Mouse (Mus musculus) hindbrain, postnatal 0 days (tissue): ENCODE data around the gene Chac1. TPM values are rescaled to one million over a fixed set of nuclear protein-coding genes. Genes with fewer than 3 reads are reported as not detected.

ENCODE experiments used
- ATAC-seq: fragments of 200-750 bp; cut with Nextera tagmentation; 2 replicates; pipeline ENCODE4 v1.8.0; 2017; ENCODE audit warnings: mild to moderate bottlenecking, moderate TSS enrichment, moderate library complexity
- DNase-seq: peaks from one replicate; pipeline ENCODE4 v3.0.0-alpha.2; 2015; ENCODE audit warnings: low spot score
- H3K27ac ChIP-seq: fragments of 300-500 bp; sonication (generic); 2 replicates; pipeline ENCODE4 v1.5.1; 2014; ENCODE audit warnings: mild to moderate bottlenecking
- H3K27me3 ChIP-seq: fragments of 300-500 bp; sonication (generic); 2 replicates; pipeline ENCODE4 v1.6.1; 2014; ENCODE audit warnings: low read length, mixed read lengths; ENCODE audit not compliant: insufficient read depth
- H3K36me3 ChIP-seq: fragments of 300-500 bp; sonication (generic); 2 replicates; pipeline ENCODE4 v1.6.1; 2014; ENCODE audit warnings: low read length, mixed read lengths; ENCODE audit not compliant: insufficient read depth
- H3K4me1 ChIP-seq: fragments of 300-500 bp; sonication (generic); 2 replicates; pipeline ENCODE4 v1.6.1; 2014; ENCODE audit warnings: antibody characterized with exemption, low read length, mixed read lengths; ENCODE audit not compliant: insufficient read depth
- H3K4me2 ChIP-seq: fragments of 300-500 bp; sonication (generic); 2 replicates; pipeline ENCODE4 v1.6.1; 2014; ENCODE audit warnings: low read depth, mild to moderate bottlenecking, low read length, moderate library complexity, mixed read lengths
- H3K4me3 ChIP-seq: fragments of 300-500 bp; sonication (generic); 2 replicates; pipeline ENCODE4 v1.5.1; 2014; ENCODE audit warnings: low read length
- H3K9ac ChIP-seq: fragments of 300-500 bp; sonication (generic); replicated peaks from 2 replicates; pipeline ENCODE4 v1.6.1; 2014; ENCODE audit warnings: mild to moderate bottlenecking, low read length, moderate library complexity, mixed read lengths
- H3K9me3 ChIP-seq: fragments of 300-500 bp; sonication (generic); 2 replicates; pipeline ENCODE4 v1.6.1; 2016; ENCODE audit warnings: low read length, mixed read lengths
- CTCF ChIP-seq: IDR thresholded peaks from 2 replicates; pipeline ENCODE4 v1.5.1; 2016; ENCODE audit warnings: antibody characterized with exemption, control low read depth, low read depth
- WGBS: fragments of 180-500 bp; shearing (Covaris S2); extraction: QIAGEN DNeasy Blood & Tissue Kit; methylation state at CpG from one replicate; pipeline ENCODE4 v1.1.7; 2014; 5-methylcytosine and 5-hydroxymethylcytosine counted together
- polyA plus RNA-seq: library from polyadenylated mRNA; unstranded; fragments of >200 nt; fragmentation: Nextera tagmentation; extraction: Ambion mirVana; gene quantifications from 2 replicates; pipeline ENCODE4 v1.2.1, GENCODE M21; 2015
- total RNA-seq: library from RNA; depleted of rRNA; stranded (reverse); fragments of >200 nt; gene quantifications from 2 replicates; pipeline ENCODE4 v1.2.3, GENCODE M21; 2014; rRNA removed

The Chac1 gene
- total RNA-seq, result 12.4 and 22.6 TPM in 2 replicates
- polyA plus RNA-seq, result 11.4 and 12.6 TPM in 2 replicates

DNA sequence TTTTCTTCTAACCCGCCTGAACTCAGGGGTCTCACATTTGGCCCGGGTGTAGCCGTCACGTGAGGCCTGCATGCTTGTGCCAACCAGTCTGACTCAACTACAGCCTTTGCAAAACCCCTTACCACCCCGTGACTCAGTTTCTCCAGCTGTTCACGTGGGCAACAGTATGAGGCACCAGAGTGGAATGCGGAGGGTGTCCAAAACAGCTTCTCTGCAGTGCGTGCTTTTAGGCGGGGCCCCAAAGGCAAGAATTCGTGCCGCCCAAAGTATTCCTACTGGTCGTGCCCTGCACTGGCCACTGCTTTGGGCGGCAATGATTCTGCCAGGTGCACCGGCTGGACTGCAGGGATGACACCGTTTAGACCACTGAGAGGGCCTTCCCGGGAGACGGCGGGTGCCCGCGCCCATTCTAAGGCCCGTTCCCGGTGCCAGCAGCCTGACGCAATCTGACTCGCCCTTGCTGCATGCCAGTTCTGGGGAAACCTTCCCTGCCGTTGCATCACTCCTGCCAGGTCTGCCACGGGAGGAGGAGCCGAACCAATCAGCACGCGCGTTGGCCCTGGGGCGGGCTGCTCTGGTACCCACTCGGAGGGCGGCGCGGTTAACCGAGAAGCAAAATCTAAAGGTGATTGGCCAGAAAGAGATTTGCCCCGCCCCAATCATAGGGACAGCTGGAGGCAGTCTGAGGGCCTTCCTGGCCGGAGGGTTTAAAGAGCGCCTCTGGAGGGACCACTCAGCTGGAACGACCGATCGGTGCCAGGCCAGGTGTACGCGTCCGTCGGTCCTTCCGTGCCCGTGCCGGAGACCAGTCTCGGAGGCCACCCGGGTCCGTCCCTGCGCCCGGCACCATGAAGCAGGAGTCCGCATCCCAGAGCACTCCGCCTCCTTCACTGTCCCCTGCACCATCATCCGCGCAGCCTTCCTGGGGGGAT is at the start of gene Chac1:
Gene Chac1, plus strand, starts transcription at position 675 of the 932 bp plus-strand sequence.
- Histone ChIP-seq H3K9me3 (no peaks in the 10 kb centered on the region), H3K9ac (peak within 1 kb of the TSS; percentile 66), H3K27me3 (no peaks in the 10 kb centered on the region), H3K4me3 (peak within 1 kb of the TSS; percentile 61), H3K4me1 (0 out of 2 replicates have a peak, but pooled peaks cover 6% of the 10 kb centered on the region), H3K36me3 (no peaks in the 10 kb centered on the region), H3K27ac (peak within 1 kb of the TSS; percentile 56; the same call in 1 of the 2 replicates), H3K4me2 (peak within 1 kb of the TSS; percentile 89)
- WGBS, result 5% methylated on average over 56 of the region's 58 CpGs
- ATAC-seq (peak; percentile 96), DNase-seq (peak; percentile 94)
- 0 out of 2 replicates have a peak, but pooled peaks have one; percentile 1 for TF ChIP-seq CTCF

DNA sequence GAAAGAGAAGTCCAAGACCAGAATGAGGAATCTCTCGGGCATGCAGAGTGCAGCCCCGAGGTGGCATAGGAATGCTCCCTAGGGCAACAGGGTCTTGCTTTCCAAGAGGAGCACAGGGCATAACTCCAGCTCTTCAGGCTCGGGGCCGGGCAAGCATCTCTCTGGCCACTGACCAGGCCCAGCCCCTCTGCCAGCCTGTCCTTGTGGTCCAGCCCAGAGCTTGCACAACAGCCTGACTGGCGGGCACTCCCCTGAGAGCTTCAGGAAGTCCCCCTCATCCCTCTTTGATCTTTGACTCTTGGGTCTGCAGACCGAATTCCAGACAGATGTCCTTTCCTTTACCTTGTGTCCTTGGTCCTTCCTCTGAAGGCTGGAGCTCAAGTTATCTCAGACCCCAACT is 48.2 kb upstream of the Chac1 start:
- TF ChIP-seq CTCF, result no peak
- no peak overlapping the region for H3K4me2 ChIP-seq
- no peaks in the 10 kb centered on the region for H3K27me3 ChIP-seq
- ATAC-seq, result no peak
- no peak for DNase-seq
- H3K9ac ChIP-seq, result no peak overlapping the region
- H3K4me3 ChIP-seq, result no peak overlapping the region
- 71% methylated on average over 6 of the region's 6 CpGs for WGBS
- peaks cover 4% of the 10 kb centered on the region; the same call in 1 of the 2 replicates for H3K4me1 ChIP-seq
- no peak overlapping the region for H3K27ac ChIP-seq
- peaks cover 9% of the 10 kb centered on the region; the same call in 1 of the 2 replicates for H3K36me3 ChIP-seq
- H3K9me3 ChIP-seq, result no peaks in the 10 kb centered on the region

DNA sequence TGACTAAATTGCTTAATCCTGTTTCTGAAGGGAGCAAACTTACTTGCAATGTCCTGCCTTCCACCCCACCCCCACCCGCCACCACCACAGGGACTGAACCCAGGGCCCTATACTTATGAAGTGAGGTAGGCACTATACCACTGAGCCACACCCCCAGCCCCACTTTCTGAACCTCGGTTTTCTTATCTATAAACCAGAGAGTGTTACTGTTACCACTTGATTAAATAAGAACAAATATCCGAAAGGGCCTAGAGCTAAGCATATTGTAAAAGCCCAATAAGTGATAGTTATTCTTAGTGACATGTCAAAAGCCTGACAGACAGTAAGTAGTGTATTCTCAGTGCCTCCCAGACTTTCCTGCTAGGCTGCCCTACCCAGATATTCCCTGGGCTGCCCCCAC is 46.6 kb upstream of the Chac1 start:
- peaks cover 4% of the 10 kb centered on the region; the same call in 1 of the 2 replicates for H3K4me1 ChIP-seq
- no peak overlapping the region for H3K9ac ChIP-seq
- ATAC-seq (no peak), DNase-seq (no peak)
- no peak overlapping the region for H3K4me2 ChIP-seq
- H3K4me3 ChIP-seq, result no peak overlapping the region
- no peaks in the 10 kb centered on the region for H3K36me3 ChIP-seq
- no peaks in the 10 kb centered on the region for H3K27me3 ChIP-seq
- H3K27ac ChIP-seq, result no peak overlapping the region
- WGBS, result 61% methylated on average over 3 of the region's 3 CpGs
- no peak for TF ChIP-seq CTCF
- H3K9me3 ChIP-seq, result no peaks in the 10 kb centered on the region

DNA sequence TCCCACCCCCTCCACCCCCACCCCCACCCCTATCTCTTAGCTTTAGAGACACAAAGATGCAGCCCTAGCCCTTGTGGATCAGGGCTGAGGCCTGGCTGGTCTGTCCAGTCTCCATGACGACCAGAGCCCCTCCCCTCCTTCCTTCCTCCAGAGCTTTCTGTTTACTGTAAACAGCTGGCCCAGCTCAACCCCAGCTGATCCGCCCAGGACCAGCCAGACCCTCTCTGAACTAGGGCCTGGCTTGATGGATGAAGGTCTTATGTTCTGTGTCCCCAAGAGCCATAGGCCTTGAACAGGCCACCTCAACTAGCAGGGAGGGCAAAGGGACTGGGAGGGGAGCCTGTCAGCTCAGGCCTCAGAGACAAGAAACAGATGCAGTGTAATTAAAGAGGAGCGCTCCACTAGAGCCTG is 46.2 kb upstream of the Chac1 start:
- Histone ChIP-seq H3K27ac (no peak overlapping the region), H3K9ac (no peak overlapping the region), H3K4me3 (no peak overlapping the region), H3K36me3 (no peaks in the 10 kb centered on the region), H3K4me1 (peaks cover 4% of the 10 kb centered on the region; the same call in 1 of the 2 replicates), H3K9me3 (no peaks in the 10 kb centered on the region), H3K27me3 (no peaks in the 10 kb centered on the region), H3K4me2 (no peak overlapping the region)
- no peak for DNase-seq
- TF ChIP-seq CTCF, result no peak
- peak; percentile 50; the same call in 1 of the 2 replicates for ATAC-seq
- WGBS, result 30% methylated on average over 3 of the region's 3 CpGs

DNA sequence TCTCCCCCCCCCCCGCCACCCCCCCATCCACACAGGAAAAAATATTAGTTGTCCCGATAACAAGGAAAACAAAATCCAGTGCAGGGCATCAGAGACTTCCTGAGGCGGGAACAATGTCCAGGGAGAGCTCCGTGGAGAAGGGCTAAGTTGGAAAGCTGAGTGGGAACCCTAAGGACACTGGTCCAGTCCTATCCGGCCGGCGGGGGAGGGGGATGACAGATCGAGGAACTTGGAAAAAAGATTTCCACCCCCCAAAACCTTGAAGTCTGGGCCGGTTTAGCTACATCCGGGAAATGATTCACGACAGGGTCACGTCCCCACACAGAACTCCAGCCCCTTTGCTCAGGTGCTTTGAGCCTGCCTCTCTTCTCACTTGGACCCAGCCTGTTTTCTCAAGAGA is 39.5 kb upstream of the Chac1 start:
- WGBS, result 57% methylated on average over 12 of the region's 12 CpGs
- no peak overlapping the region for H3K27ac ChIP-seq
- DNase-seq (no peak), ATAC-seq (no peak)
- H3K36me3 ChIP-seq, result no peaks in the 10 kb centered on the region
- H3K9ac ChIP-seq, result no peak overlapping the region
- H3K27me3 ChIP-seq, result 0 out of 2 replicates have a peak, but pooled peaks cover 3% of the 10 kb centered on the region
- H3K4me1 ChIP-seq, result no peaks in the 10 kb centered on the region
- H3K9me3 ChIP-seq, result no peaks in the 10 kb centered on the region
- TF ChIP-seq CTCF, result no peak
- no peak overlapping the region for H3K4me2 ChIP-seq
- no peak overlapping the region for H3K4me3 ChIP-seq

DNA sequence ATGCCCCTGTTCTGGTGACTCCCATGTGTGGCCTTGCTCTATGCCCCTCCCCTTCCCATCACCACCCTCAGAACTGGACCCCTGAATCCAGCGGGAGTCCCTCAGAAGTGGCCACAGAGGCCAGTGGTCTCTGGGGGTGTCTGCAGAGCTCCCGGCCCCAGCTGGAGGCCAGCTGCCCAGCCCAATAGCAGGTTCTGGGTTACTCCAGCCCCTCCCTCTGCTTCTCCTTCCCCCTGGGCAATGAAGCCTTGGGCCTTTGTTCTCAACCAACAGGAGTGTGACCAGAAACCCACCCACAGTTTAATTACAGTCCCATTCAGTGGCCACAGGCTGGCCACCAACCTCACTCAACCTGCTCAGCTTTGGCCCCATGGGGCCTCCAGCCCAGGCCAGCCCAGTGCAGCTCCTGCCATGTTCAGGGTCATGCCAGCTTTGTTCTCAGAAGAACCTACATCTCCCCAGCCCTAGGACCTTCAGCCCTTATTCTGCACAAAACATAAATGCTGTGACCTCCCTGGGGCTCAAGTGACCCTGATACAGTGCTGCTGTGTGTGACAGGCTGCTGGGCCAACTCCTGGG is 38.6 kb upstream of the Chac1 start:
- ATAC-seq (0 out of 2 replicates have a peak, but pooled peaks have one; percentile 30), DNase-seq (no peak)
- no peak for TF ChIP-seq CTCF
- H3K4me2 ChIP-seq, result no peak overlapping the region
- H3K36me3 ChIP-seq, result no peaks in the 10 kb centered on the region
- H3K4me1 ChIP-seq, result no peaks in the 10 kb centered on the region
- no peak overlapping the region for H3K4me3 ChIP-seq
- 0 out of 2 replicates have a peak, but pooled peaks cover 3% of the 10 kb centered on the region for H3K27me3 ChIP-seq
- no peak overlapping the region for H3K27ac ChIP-seq
- H3K9me3 ChIP-seq, result no peaks in the 10 kb centered on the region
- 46% methylated on average over 2 of the region's 2 CpGs for WGBS
- H3K9ac ChIP-seq, result no peak overlapping the region
